Mouse (Mus musculus) lung, postnatal 36 days (tissue): ENCODE measurements at regions not wholly inside any gene's neighbourhood (a gene's known extent, or its start where the extent isn't known, plus 50 kb on each side); places are given as distances from the start of the nearest gene placed in this dataset.

Experiments used
- DNase-seq: peaks from one replicate; pipeline ENCODE4 v3.0.0; 2022; ENCODE audit warnings: mixed read lengths

DNA sequence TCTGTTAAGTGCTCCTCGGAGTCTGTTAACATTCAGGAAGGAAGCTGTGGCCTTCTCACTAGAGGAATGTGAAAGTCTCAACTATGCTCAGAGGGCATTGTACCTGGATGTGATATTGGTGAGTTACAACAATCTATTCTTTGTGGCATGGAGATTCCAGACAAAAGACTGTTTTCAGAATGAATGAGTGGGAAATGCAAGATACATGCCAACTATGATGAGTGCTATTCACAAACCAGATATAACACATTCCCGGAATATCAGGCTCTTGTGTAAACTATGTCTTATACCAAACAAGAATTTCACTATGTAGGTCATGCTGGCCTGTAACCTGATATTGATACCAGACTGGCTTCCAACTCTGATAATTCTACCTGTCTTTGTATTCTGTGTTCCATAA is 279.4 kb upstream of the Cypt12 start:
- DNase-seq, result no peak
